Mouse (Mus musculus) c-Kit-positive CD71-positive TER-119-positive erythroid progenitor cells, embryonic 14.5 days (primary cell): ENCODE results near the gene 4930412O13Rik.

Experiments
- DNase-seq: peaks from one replicate; pipeline ENCODE4 v3.0.0-alpha.2; 2013; ENCODE audit warnings: low spot score

Gene 4930412O13Rik

GRCm38 (mm10) chr2:9880271-9880670 lies 781 bp upstream of the 4930412O13Rik start:
- no peak for DNase-seq

GRCm38 (mm10) chr2:9881611-9882023 lies 565 bp downstream of the 4930412O13Rik start:
- no peak for DNase-seq

GRCm38 (mm10) chr2:9882371-9882925 lies 1.4 kb downstream of the 4930412O13Rik start:
- DNase-seq, result no peak

GRCm38 (mm10) chr2:9882926-9883802 lies 2.1 kb downstream of the 4930412O13Rik start:
- no peak for DNase-seq

- no peak for DNase-seq
Measured at GRCm38 (mm10) chr2:9883803-9884532, 2.9 kb downstream of the 4930412O13Rik start.

GRCm38 (mm10) chr2:9884533-9885216 lies 3.6 kb downstream of the 4930412O13Rik start:
- no peak for DNase-seq

- no peak for DNase-seq
Measured at GRCm38 (mm10) chr2:9885217-9885770, 4.2 kb downstream of the 4930412O13Rik start.

GRCm38 (mm10) chr2:9886031-9886430 lies 5.0 kb downstream of the 4930412O13Rik start:
- no peak for DNase-seq

GRCm38 (mm10) chr2:9886921-9887610 lies 6.0 kb downstream of the 4930412O13Rik start:
- no peak for DNase-seq

- DNase-seq, result no peak
Measured at GRCm38 (mm10) chr2:9887636-9888035, 6.6 kb downstream of the 4930412O13Rik start.

- DNase-seq, result no peak
Measured at GRCm38 (mm10) chr2:9888913-9889650, 8.0 kb downstream of the 4930412O13Rik start, which contains the start of gene 9230102O04Rik. 9230102O04Rik (minus strand) TSS chr2:9889540.

- no peak for DNase-seq
Measured at GRCm38 (mm10) chr2:9889651-9890183, 8.7 kb downstream of the 4930412O13Rik start, which contains the start of gene Gata3. Gata3 (minus strand) TSS chr2:9890034.

GRCm38 (mm10) chr2:9890251-9890650 lies 9.2 kb downstream of the 4930412O13Rik start:
- no peak for DNase-seq

GRCm38 (mm10) chr2:9890906-9891305 lies 9.9 kb downstream of the 4930412O13Rik start:
- no peak for DNase-seq

GRCm38 (mm10) chr2:9892541-9892940 lies 11.5 kb downstream of the 4930412O13Rik start:
- no peak for DNase-seq

- no peak for DNase-seq
Measured at GRCm38 (mm10) chr2:9893272-9893953, 12.4 kb downstream of the 4930412O13Rik start.

- no peak for DNase-seq
Measured at GRCm38 (mm10) chr2:9894836-9895593, 14.0 kb downstream of the 4930412O13Rik start.

- no peak for DNase-seq
Measured at GRCm38 (mm10) chr2:9896097-9896770, 15.2 kb downstream of the 4930412O13Rik start.
